Mouse (Mus musculus): ENCODE results near the gene Mtif2. TPM values are rescaled to one million over a fixed set of nuclear protein-coding genes. Genes with fewer than 3 reads are reported as not detected.

The Mtif2 gene
- polyA plus RNA-seq, 1 experiment from 2014 or later, result 20.2 TPM

- no peak overlapping the region for H3K4me3 ChIP-seq (ENCODE audit: low read depth, low read length)
- TF ChIP-seq EP300 (IDR thresholded peaks at IDR 0.05; ENCODE audit: low read depth) (no peak), CTCF (IDR thresholded peaks at IDR 0.05; ENCODE audit: low read depth) (no peak)
- DNase-seq (no peak), ATAC-seq (no peak)
- no peaks in the 10 kb centered on the region for H3K4me1 ChIP-seq (ENCODE audit: insufficient read depth)
- no peaks in the 10 kb centered on the region for H3K9me3 ChIP-seq (ENCODE audit: low read length)
- no peaks in the 10 kb centered on the region for H3K36me3 ChIP-seq (replicated peaks; ENCODE audit: insufficient read depth, low read length)
- H3K27ac ChIP-seq (ENCODE audit: low read depth), result no peak overlapping the region
- WGBS (ENCODE audit: insufficient replicate concordance), result 53% methylated on average over 2 of the region's 2 CpGs
- H3K9ac ChIP-seq (replicated peaks), result no peak overlapping the region
- H3K4me2 ChIP-seq (ENCODE audit: low read depth, low read length), result no peak overlapping the region
- no peaks in the 10 kb centered on the region for H3K27me3 ChIP-seq (ENCODE audit: insufficient read depth, low read length)
Observed at GRCm38 (mm10) chr11:29572656-29573055, 46.4 kb downstream of the Mtif2 start.

DNA sequence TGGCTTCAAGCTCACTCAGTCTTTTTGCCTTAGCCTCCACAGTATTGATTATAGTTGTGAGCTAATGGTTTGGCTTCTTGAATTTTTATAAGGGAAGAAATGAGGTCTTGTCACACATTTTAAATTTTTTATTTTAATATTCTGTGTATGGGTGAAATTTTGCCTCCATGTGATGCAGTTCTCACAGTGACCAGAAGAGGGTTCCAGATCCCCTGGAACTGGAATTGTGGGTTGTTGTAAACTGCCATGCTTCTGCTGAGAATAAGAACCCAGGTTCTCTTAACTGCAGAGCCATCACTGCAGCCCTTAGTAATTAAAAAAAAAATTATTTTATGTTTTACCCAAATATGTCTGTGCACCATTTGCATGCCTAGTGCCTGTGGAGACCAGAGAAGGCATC lies 53.4 kb downstream of the Mtif2 start:
- H3K27me3 ChIP-seq (ENCODE audit: insufficient read depth, low read length), result no peaks in the 10 kb centered on the region
- no peaks in the 10 kb centered on the region for H3K4me1 ChIP-seq (ENCODE audit: insufficient read depth)
- H3K36me3 ChIP-seq (replicated peaks; ENCODE audit: insufficient read depth, low read length), result no peaks in the 10 kb centered on the region
- TF ChIP-seq EP300 (IDR thresholded peaks at IDR 0.05; ENCODE audit: low read depth) (no peak), CTCF (IDR thresholded peaks at IDR 0.05; ENCODE audit: low read depth) (peak; percentile 62)
- no peaks in the 10 kb centered on the region for H3K9me3 ChIP-seq (ENCODE audit: low read length)
- H3K9ac ChIP-seq (replicated peaks), result no peak overlapping the region
- H3K4me2 ChIP-seq (ENCODE audit: low read depth, low read length), result no peak overlapping the region
- DNase-seq (no peak), ATAC-seq (no peak)
- H3K27ac ChIP-seq (ENCODE audit: low read depth), result no peak overlapping the region
- H3K4me3 ChIP-seq (ENCODE audit: low read depth, low read length), result no peak overlapping the region

Other genes starting within 250 kb of the Mtif2 start
- gene Ccdc88a, start 152.8 kb upstream of the Mtif2 start, polyA plus RNA-seq (2015; fragmentation: Nextera tagmentation; extraction: Ambion mirVana), result 3.0 and 3.3 TPM in 2 replicates
- gene Prorsd1, start 11.4 kb upstream of the Mtif2 start, polyA plus RNA-seq (2015; fragmentation: Nextera tagmentation; extraction: Ambion mirVana), result 19.4 and 23.0 TPM in 2 replicates
- gene Clhc1, start 21.5 kb downstream of the Mtif2 start, polyA plus RNA-seq (2015; fragmentation: Nextera tagmentation; extraction: Ambion mirVana), result not detected in 2 replicates
- 684 and 729 TPM in 2 replicates for gene Rps27a, start 21.7 kb downstream of the Mtif2 start, polyA plus RNA-seq (2015; fragmentation: Nextera tagmentation; extraction: Ambion mirVana)
- 57.1 and 59.3 TPM in 2 replicates for gene Rtn4, start 166.5 kb downstream of the Mtif2 start, polyA plus RNA-seq (2015; fragmentation: Nextera tagmentation; extraction: Ambion mirVana)